Mouse (Mus musculus) common myeloid progenitor, adult 5-6 weeks (primary cell): ENCODE results near the gene Fbxo11. TPM values are rescaled to one million over a fixed set of nuclear protein-coding genes. Genes with fewer than 3 reads are reported as not detected.

Experiments used
- ATAC-seq: replicated peaks from 2 replicates; pipeline ENCODE4 v1.8.0; 2016; ENCODE audit warnings: low read depth, mild to moderate bottlenecking, moderate TSS enrichment, inconsistent platforms; ENCODE audit not compliant: poor library complexity, severe bottlenecking
- total RNA-seq: library from RNA; stranded (forward); fragments of 200-1000, 187-1606 nt; gene quantifications from 2 replicates; pipeline ENCODE4 v1.2.3, GENCODE M21; 2017

Fbxo11 gene
- total RNA-seq, 1 experiment from 2014 or later, result 39.1 TPM

DNA sequence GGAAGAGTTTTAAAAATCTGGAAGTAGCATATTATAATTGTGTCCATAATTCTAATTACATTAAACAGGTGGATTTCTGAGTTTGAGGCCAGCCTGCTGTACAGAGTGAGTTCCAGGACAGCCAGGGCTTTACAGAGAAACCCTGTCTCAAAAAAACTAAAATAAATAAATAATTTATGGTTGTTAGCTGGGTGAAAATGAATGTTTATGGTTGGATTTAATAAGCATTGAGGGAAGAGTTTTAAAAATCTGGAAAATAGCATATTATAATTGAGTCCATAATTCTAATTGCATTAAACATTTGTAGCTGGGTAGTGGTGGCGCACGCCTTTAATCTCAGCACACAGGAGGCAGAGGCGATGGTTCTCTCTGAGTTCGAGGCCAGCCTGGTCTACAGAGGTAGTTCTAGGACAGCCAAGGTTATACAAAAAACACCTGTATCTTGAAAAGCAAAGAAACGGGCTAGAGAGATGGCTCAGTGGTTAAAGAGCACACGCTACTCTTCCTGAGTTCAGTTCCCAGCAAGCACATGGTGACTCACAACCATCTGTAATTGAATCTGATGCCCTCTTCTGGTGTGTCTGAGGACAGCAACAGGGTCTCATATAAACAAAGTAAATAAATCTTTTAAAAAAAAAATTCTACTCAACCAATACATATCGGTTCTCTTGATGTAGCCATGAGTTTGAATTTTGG is 3.1 kb upstream of the Fbxo11 start:
- ATAC-seq, result no peak

DNA sequence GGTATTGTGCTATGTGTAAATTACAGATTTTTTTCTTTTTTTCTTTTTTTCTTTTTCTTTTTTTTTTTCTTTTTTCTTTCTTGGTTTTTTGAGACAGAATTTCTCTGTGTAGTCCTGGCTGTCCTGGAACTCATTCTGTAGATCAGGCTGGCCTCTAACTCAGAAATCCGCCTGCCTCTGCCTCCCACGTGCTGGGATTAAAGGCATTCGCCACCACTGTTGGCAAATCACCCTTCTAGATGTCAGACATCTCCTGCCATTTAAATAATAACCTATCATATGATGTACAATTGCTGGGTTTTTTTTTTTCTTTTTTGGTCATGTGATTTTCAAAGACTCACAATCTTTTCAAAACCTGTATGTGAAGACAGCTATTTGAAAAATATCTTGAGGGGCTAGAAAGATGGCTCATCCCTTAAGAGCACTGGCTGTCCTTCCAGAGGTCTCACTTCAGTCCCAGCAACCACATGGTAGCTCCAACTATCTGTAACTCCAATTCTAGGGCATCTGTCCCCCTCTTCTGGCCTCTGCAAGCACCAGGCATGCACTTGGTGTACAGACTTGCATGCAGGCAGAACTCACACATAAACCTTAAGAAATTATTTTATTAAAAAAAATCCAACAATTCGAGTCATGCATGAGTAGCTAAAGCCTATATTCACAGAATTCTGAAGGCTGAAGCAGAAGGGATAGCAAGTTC is 2.3 kb upstream of the Fbxo11 start:
- no peak for ATAC-seq

DNA sequence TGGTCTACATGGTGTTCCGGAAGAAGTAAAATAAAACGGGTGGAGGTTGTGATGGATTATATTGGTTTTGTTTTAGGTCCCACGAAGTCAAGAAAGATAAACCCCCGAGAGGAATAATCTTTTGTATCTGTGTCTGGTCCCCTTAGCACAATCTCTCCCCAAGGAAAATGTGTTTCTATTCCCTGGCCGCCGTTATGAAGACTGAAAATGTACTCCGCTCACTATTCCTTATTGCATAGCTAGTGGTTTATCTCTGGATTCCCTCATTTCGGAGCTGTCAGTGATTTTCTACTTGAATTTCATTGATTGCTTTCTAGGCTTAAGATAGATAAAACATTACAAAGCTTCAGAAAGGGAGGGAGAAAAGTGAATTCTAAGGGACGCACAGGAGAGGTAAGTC is 1.7 kb upstream of the Fbxo11 start:
- no peak for ATAC-seq

DNA sequence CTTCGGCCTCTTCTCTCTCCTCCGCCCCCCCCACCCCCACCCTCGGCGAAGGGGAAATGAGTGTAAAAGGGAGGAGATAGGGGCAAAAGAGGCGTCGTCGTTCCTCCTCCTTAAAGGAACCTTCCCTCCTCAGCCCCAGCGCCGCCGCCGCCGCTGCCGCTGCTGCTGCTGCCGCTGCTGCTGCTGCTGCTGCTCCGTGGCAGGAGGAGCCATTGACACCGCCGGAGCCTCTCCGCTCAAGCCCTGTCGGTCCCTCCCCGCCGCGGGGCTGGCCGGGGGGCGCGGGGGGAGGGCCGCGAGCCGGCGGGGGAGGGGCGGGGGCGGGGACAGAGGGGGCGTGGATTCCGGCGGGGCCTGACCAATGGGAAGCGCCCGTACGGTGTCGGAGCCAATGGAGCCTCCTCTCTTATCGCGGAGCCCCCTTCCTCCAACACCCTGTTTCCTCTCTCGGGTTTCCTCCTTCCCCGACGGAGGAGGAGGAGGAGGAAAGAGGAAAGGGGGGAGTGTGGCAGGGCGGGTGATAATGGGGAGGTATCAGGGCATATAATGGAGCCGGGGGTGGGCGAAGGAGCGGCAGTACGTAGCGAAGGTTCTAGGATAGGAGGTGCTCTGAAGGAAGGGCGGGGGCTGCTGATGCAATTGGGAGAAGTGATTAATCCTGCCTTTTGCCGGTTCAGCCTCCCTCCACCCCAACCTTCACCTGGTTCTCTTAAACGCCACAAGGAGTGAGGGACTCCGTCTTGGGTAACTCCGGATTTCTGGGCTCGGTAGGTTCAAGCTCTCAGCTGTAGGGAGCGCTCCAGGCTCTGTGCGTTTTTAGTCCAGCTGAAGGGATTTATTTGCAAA is 933 bp upstream of the Fbxo11 start:
- peak; percentile 89 for ATAC-seq

DNA sequence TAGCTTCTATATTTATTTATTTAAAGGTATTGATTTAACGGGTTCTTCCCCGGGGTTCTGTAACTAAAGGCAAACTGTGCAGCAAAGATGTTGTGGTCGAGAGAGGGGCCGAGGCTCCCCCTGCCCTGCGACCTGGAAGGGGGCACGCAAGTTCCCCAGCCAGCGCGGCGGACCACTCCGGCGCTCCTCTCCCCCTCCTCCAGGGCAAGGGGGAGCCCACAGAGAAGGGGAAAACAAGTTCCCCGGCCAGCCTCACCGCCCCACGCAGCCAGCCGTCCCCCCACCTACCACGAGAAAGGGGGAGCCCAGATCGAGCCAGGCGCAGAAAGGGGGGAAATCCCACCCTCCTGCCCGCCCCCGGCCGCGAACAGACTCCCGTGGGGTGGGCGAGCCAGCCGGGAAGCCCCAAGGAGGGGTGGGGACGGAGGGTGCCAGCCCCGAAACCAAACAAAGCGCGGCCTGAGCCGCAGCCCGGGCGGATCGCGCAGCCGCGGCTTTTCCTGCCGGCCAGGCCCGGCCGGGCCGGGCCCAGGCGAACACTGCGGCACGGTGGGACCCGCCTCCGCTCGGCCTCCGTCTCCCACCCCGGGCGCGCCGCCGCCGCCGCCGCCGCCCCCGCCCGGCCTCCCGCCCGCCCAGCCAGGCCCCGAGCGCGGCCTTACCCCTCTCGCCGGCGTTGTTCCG is 602 bp downstream of the Fbxo11 start:
- peak; percentile 33 for ATAC-seq

DNA sequence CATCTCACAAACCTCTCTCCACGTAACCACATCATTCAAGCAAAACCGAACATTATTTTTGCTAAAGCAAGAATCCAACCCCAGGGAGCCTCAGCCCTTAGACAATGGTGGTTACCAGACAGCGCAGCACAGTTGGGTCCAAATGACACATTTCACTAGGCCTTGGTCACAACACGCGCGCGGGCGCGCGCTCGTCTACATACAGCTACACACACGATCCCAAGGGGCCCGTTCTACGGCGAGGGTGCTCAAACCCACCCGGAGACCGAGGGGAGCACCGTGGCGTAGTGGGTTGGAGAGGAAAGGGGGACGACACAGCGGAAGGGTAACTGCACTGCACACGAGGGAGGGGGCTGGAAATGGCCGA is 1.1 kb downstream of the Fbxo11 start:
- ATAC-seq, result peak; percentile 12; the same call in 1 of the 2 replicates

DNA sequence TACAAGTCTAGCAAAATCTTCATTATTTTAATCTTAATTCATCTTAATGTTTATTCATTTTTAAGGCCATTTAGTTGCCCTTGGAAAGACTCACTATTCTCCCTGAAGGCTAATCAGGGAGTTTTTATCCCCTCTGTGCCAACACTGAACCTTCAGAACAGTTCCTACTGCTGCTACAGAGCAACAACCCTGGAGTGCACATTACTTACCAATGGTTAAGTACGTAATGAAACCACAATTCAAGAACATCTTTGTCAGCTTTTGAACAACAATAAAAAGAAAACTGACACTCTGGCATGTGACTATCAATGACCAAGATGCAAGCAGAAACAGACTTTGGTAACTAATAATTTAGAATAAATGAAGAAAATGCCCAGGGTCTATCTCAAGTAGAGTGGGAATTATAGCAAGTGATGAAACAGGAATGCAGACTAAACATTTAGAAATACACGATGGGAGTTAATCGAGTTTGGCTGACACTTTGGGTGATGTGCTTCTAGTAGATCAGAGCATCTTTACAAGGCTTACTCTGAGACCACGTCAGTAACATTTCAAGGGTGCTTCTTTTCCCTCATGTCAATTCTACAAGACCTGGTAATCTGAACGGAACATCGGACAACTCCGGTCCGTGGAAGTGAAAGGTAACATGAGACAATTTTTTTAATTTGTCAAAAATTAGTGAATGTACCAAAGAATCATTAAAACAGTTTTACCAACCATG is 2.1 kb downstream of the Fbxo11 start:
- ATAC-seq, result no peak

DNA sequence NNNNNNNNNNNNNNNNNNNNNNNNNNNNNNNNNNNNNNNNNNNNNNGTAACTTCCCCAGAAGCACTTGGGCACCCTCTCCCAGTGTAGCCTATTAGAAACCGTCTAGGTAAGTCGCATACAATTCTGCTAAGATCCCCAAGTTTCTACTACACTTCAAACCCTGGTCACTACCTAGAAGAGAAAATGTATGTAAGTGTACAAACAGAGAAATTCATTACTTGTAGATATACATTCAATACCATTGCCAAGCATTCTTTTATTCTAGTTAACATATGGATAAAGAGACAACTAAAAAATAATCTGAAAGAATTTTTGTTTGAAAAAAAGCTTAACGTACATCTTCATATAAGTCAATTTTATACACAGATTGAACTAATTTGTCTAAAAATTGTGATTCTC is 3.1 kb downstream of the Fbxo11 start:
- ATAC-seq, result no peak

DNA sequence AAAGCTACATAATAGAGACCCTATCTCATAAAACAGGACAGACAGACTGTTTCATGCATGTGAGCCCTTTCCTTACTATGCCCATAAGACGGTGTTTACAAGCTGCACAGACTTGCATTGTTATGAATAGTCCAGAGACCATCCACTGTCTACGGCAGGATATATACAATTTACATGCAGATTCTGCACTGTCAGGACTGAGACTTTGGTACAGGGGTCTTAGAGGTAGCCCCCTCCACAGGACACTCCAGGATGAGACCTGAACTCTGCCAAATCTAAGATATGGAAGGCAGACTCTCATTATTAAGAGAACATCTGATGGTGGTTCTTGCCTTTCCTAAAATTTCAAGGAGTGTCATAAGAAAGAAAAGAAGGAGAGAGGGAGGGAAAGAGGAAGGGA is 6.8 kb downstream of the Fbxo11 start:
- peak; percentile 11; the same call in 1 of the 2 replicates for ATAC-seq

DNA sequence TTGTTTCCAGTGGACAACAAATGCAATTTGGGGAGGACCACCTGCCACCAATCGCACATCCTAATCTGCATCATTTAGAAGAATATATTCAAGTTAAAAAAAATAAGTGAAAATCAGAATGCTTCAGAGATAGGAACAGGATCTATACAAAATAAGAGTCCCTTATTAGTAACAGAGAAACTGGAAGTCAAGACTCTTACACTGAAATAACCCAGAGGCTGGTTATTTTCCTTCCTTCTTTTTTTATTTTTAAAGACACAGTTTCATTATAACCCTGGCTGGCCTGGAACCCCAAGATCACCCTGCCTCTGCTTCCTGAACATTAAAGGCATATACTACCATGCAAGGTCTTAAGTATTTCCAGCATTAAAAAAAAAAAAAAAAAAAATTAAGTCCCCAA is 7.2 kb downstream of the Fbxo11 start:
- ATAC-seq, result peak; percentile 84

DNA sequence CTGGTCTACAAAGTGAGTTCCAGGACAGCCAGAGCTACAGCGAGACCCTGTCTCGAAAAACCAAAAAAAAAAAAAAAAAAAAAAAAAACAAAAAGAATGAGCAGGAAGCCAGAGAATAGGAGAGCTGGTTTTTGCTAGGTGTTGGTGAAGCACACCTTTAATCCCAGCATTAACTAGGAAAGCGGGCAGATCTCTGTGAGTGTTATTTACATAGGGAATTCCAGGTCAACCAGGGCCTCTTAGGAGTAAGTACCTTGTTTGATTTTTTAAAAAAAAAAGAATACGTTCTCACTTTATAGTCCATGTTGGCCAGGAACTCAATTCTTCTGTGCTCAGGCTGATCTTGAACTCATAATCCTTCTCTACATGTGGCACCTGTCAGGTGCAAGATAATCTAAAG is 13.4 kb downstream of the Fbxo11 start:
- ATAC-seq, result no peak

DNA sequence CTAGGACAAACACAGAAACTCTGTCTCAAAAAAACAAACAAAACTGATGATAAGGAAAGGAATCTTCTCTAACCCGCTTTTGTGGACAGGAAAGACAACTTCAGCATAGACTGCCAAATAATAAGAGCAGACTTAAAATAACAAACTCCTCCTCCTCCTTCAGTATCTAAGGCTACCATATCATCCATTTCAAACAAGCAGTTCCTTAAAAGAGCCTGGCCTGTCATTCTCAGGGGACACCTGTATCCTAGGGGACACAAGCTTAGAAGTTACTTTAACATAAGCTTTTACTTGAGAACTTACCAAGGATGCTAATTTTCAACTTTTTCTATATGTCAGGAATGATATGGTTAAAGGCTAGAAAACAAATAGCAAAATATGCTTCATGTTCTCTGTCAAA is 14.2 kb downstream of the Fbxo11 start:
- no peak for ATAC-seq

DNA sequence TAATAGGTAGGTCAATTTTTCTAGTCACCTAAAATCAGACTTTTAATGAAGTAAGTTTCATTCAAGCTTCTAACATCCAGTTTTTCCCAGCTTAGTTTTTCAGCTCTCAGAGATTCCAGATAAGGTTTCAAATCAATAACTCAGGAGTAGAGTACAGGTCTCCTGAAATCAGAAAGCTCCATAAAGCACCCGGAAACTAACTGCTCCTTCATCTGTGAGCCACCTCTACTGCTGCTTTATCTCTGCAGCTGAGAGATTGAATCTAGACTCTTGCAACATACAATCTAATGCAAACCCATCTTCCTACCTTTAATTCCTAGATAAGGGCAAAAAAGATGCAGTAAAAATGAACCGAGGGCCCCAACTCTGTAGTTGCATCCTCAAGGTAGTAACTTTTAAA is 14.8 kb downstream of the Fbxo11 start:
- ATAC-seq, result no peak

DNA sequence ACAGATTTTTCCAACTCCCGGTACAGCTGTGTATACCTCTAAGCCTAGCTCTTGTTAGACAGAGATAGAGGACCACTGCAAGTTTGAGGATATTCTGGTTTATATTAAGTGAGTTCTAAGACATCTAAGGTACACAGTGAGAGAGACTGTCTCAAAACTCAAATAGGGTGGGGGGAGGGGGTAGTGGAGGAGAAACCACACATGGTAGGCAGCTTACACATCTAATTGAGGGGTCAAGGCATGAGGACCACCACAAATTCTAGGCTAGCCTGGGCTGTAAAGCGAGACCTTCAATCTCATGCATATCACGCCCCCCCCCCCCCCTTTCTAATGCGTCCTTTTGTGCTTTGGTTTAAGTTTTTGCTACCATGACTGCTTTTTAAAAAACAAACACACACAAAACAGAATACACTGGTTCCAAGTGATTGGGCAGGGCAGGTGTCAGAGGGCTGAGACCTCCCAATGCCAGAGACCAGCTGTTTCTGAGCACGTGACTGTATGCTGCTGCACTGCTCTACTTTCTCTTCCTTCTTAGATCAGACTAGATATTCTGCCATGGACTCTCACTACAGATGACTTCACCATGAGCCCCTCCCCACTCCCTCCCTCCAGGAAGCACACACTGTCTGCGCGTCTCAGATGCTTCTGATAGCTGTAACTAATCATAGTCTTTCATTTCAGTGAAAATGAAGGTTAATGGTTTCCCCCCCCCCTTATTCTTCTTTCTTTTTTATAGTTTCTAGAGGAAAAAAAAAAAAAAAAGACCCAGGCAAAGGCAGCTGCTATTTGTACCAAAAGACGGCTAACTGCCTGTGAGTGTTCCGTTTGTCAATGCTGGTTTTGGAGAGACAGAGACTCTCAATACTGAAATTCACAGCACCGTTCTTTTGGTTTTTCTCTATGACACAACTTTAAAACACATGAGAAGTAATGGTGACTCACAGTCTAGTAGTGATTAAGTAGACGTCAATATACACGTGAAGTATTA is 22.7 kb downstream of the Fbxo11 start:
- ATAC-seq, result peak; percentile 97

DNA sequence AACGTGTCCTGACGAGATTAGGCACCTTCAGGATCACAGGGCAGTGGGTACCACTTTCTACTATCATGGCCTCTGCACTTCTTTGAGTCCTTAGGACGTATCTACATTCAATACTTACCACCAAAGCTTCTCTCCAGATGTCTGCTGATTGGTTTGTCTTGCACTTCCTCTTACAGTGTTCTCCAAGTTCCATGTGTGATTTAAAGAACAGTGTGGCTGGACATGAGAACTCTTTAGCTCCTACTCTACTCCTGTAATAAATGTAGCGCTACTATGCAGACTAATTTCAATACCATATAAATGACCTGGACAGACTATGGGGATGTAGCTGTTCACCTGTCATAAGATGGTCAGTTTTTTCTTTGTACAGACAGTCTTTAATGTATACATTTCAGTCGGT is 24.3 kb downstream of the Fbxo11 start:
- peak; percentile 39; the same call in 1 of the 2 replicates for ATAC-seq

DNA sequence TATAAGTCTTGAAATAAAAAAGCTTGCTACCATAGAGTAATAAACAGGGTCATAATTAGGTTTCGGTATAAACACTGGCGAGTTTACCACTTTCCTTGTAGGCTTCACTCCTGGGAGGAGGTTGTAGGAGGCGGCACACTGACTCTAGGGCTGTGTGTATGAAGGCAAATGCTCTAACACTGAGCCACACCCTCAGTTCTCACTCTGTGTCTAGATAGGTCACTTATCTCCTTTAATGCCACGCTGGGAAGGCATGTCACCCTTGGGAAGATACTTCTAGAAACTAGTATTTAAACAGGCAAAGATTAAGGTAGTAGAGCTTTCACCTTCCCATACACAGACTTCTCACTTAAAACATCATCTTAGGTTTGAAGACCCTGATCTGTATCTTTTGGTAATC is 30.7 kb downstream of the Fbxo11 start:
- ATAC-seq, result peak; percentile 58; the same call in 1 of the 2 replicates

DNA sequence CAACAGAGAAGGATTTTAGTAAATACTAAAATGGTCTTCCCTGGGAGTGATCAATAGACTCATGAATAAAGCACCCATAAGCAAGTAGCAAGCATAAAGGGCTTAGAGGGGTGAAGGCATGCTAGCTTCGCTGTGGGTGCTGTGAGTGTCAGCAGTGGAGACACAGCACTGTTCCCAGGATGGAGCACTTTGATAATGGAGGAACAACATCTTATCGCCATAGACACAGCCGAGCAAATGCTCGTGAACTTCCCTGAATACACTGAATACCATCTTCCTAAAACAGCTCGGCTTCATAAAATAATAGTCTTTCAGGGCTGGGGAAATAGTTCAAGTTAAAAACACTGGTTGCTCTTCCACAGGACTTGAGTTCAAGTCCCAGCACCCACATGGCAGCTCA is 33.3 kb downstream of the Fbxo11 start:
- ATAC-seq, result no peak

DNA sequence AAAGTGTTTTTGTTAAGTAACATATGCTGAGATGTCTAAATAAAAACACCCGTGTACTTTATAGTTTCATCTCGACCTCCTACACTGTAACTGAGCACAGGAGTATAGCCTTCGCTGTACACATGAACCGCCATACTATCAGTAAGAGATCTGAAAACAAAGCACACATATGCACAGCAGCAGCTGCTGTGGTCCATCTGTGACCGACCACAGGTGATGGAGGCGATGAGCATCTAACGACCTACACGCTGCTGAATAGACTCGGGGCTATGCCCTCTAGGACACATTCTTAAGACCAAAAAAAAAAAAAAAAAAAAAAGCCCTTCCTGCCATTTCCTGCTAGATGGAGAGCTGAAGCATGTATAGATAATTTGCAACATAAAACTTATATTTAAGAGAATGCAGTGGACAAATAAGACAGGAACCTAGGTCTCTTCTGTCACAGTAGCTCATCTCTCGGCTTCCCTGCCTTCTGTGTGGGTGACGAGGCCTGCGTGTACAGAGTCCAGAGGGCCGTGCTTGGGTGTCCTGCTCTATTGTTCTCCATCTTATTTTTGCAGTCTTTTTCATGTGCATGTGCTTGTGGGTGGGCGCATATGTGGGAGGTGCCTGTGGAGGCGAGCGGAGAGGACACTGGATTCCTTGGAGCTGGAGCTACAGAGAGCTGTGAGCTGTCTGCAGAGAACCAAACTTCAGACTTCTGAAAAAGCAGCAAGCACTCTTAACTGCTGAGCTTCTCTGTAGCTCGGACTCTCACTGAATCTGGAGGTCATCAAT is 35.7 kb downstream of the Fbxo11 start:
- ATAC-seq, result no peak
